Mouse (Mus musculus): ENCODE measurements around the gene Map7. TPM values are rescaled to one million over a fixed set of nuclear protein-coding genes. Genes with fewer than 3 reads are reported as not detected.

The Map7 gene
- polyA plus RNA-seq, 1 experiment from 2014 or later: 7.4 TPM

- Histone ChIP-seq H3K9ac (no peak overlapping the region), H3K27me3 (replicated peaks) (no peaks in the 10 kb centered on the region), H3K4me1 (replicated peaks) (peaks cover 16% of the 10 kb centered on the region), H3K4me2 (peak overlapping the region; percentile 58; the same call in 1 of the 2 replicates), H3K27ac (ENCODE audit: poor library complexity, severe bottlenecking) (no peak overlapping the region), H3K9me3 (replicated peaks) (no peaks in the 10 kb centered on the region), H3K4me3 (no peak overlapping the region), H3K36me3 (no peaks in the 10 kb centered on the region)
- ATAC-seq (ENCODE audit: insufficient number of reproducible peaks, low FRiP score): no peak
- 85% methylated on average over 12 of the region's 12 CpGs for WGBS
These were observed 22.9 kb downstream of the Map7 start for GRCm38 (mm10) chr10:20171209-20171608.

DNA sequence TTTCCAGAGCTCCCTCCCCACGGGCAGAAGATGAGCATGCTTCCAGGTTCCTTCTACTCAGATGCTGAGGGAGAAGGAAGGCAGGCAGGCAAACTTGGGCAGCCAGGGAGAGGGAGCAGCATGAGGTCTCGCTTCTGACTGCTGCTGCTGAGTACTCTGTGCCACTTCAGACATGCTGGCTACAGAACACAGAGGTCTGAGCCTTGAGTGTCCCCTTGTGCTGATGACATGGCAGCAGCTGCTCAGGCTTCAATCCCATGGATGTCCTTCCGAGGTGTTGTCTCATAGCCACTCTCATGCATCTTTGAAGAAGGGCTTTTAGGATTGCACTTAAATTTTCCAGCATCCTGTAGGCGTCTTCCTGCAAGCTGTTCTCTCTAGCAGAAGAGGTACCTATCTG lies 23.5 kb downstream of the Map7 start:
- H3K27ac ChIP-seq (ENCODE audit: poor library complexity, severe bottlenecking): no peak overlapping the region
- peaks cover 16% of the 10 kb centered on the region for H3K4me1 ChIP-seq (replicated peaks)
- no peak overlapping the region for H3K4me2 ChIP-seq
- ATAC-seq (ENCODE audit: insufficient number of reproducible peaks, low FRiP score): no peak
- H3K36me3 ChIP-seq: no peaks in the 10 kb centered on the region
- no peaks in the 10 kb centered on the region for H3K27me3 ChIP-seq (replicated peaks)
- H3K4me3 ChIP-seq: no peak overlapping the region
- WGBS: 47% methylated on average over 4 of the region's 4 CpGs
- no peak overlapping the region for H3K9ac ChIP-seq
- H3K9me3 ChIP-seq (replicated peaks): no peaks in the 10 kb centered on the region

GRCm38 (mm10) chr10:20173733-20174132 lies 25.5 kb downstream of the Map7 start:
- no peak overlapping the region for H3K9ac ChIP-seq
- 75% methylated on average over 4 of the region's 4 CpGs for WGBS

DNA sequence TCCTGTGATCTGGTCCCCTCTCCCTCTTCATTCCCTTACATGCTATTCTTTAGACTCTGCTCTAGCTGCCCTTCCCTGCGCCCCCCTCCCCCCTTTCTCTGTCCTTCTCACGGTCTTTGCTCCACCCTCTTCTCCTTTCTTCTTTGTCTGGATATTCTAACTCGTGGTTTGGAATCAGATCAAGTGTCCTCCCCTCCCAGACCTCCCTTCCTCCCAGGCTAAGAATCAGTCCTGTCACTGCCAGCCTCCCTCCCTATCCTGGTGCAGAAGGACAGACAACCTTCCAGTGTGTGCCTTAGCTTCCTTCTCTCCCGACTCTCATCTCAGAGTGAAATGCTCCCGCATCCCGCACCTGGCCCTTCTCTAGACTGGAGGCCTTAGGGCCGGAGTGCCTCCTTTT lies 27.8 kb downstream of the Map7 start:
- ATAC-seq (ENCODE audit: insufficient number of reproducible peaks, low FRiP score): no peak
- H3K9me3 ChIP-seq (replicated peaks): no peaks in the 10 kb centered on the region
- H3K4me3 ChIP-seq: no peak overlapping the region
- H3K4me2 ChIP-seq: no peak overlapping the region
- H3K4me1 ChIP-seq (replicated peaks): peaks cover 13% of the 10 kb centered on the region
- 67% methylated on average over 7 of the region's 7 CpGs for WGBS
- no peaks in the 10 kb centered on the region for H3K27me3 ChIP-seq (replicated peaks)
- H3K9ac ChIP-seq: no peak overlapping the region
- H3K27ac ChIP-seq (ENCODE audit: poor library complexity, severe bottlenecking): no peak overlapping the region
- no peaks in the 10 kb centered on the region for H3K36me3 ChIP-seq

More at GRCm38 (mm10) chr10:20173733-20174132, 25.5 kb downstream of the Map7 start:
- no peak for ATAC-seq (ENCODE audit: insufficient number of reproducible peaks, low FRiP score)
- Histone ChIP-seq H3K4me3 (no peak overlapping the region), H3K4me2 (no peak overlapping the region), H3K4me1 (replicated peaks) (peaks cover 17% of the 10 kb centered on the region), H3K27me3 (replicated peaks) (no peaks in the 10 kb centered on the region), H3K27ac (ENCODE audit: poor library complexity, severe bottlenecking) (no peak overlapping the region), H3K36me3 (no peaks in the 10 kb centered on the region), H3K9me3 (replicated peaks) (no peaks in the 10 kb centered on the region)

DNA sequence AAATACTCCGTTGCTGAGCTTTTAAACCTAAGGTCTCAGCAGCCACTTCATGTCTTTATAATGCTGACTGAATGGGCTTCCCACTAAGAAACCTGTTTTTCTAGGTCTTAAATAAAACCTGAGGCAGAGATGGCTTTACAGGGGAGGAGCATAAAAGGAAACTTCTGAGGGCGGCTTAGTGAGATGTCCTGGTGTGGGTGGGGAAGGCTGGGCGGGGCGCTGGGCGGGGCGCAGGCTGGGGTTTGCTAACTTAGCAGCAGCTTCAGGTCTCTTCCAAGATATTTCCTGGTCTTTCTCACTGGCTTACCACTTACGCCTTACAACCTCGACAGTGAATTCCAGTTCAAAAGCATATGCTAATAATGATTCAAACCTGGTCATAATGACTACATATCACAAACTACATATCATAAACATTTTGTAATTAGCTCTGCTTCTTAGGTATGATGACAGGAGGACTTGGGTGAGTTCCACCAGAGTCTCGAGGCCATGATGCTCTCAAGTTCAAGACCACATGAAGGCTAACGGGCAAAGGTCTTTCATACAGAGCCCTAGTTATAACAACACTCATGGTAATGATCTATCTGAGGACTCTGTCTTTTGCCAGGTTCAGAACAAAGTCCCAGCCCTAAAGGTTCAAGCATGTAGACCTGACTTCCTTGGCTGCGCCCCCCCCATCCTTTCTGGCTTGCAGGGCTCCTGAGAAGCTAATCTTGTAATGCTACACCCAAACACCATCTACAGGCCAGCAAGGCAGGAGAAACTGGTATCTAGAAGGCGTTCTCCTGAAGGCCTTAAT lies 30.7 kb downstream of the Map7 start:
- no peak overlapping the region for H3K27ac ChIP-seq (ENCODE audit: poor library complexity, severe bottlenecking)
- peaks cover 25% of the 10 kb centered on the region for H3K4me1 ChIP-seq (replicated peaks)
- no peak for ATAC-seq (ENCODE audit: insufficient number of reproducible peaks, low FRiP score)
- WGBS: 37% methylated on average over 12 of the region's 12 CpGs
- no peaks in the 10 kb centered on the region for H3K27me3 ChIP-seq (replicated peaks)
- H3K9me3 ChIP-seq (replicated peaks): no peaks in the 10 kb centered on the region
- no peak overlapping the region for H3K4me2 ChIP-seq
- no peak overlapping the region for H3K9ac ChIP-seq
- no peaks in the 10 kb centered on the region for H3K36me3 ChIP-seq
- H3K4me3 ChIP-seq: no peak overlapping the region

GRCm38 (mm10) chr10:20181198-20181597 lies 32.9 kb downstream of the Map7 start:
- Histone ChIP-seq H3K4me1 (replicated peaks) (peaks cover 31% of the 10 kb centered on the region), H3K4me3 (no peak overlapping the region), H3K9me3 (replicated peaks) (no peaks in the 10 kb centered on the region), H3K36me3 (no peaks in the 10 kb centered on the region), H3K27ac (ENCODE audit: poor library complexity, severe bottlenecking) (no peak overlapping the region), H3K4me2 (no peak overlapping the region), H3K27me3 (replicated peaks) (no peaks in the 10 kb centered on the region), H3K9ac (no peak overlapping the region)
- no peak for ATAC-seq (ENCODE audit: insufficient number of reproducible peaks, low FRiP score)
- WGBS: 20% methylated on average over 10 of the region's 10 CpGs

- no peaks in the 10 kb centered on the region for H3K36me3 ChIP-seq
- no peaks in the 10 kb centered on the region for H3K9me3 ChIP-seq (replicated peaks)
- WGBS: 35% methylated on average over 11 of the region's 11 CpGs
- peaks cover 31% of the 10 kb centered on the region for H3K4me1 ChIP-seq (replicated peaks)
- ATAC-seq (ENCODE audit: insufficient number of reproducible peaks, low FRiP score): no peak
- H3K9ac ChIP-seq: no peak overlapping the region
- H3K4me3 ChIP-seq: no peak overlapping the region
- no peak overlapping the region for H3K4me2 ChIP-seq
- H3K27me3 ChIP-seq (replicated peaks): no peaks in the 10 kb centered on the region
- H3K27ac ChIP-seq (ENCODE audit: poor library complexity, severe bottlenecking): no peak overlapping the region
These were observed 33.6 kb downstream of the Map7 start for GRCm38 (mm10) chr10:20181680-20182399.

DNA sequence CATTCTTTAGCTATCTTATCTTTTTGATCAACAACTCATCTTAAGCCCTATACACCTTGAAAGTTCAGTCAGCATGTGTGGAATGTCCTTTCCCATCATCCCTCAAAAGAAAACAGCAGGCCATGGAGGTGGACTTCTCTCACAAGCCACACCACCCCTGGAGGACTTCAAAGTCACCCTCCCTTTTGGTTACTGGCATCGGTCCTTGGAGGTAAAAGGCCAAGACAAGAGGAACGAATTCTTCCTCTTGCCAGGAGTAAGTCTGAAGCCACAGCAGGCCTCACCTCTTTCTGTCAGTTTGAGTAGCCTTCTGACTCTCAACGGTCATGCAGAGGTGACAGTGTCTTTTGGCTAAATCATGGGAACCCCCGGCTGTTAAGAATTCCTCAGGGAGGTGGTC lies 36.1 kb downstream of the Map7 start:
- 63% methylated on average over 4 of the region's 4 CpGs for WGBS
- H3K27me3 ChIP-seq (replicated peaks): no peaks in the 10 kb centered on the region

GRCm38 (mm10) chr10:20185264-20185663 lies 37.0 kb downstream of the Map7 start:
- H3K36me3 ChIP-seq: no peaks in the 10 kb centered on the region
- no peak overlapping the region for H3K4me3 ChIP-seq
- no peaks in the 10 kb centered on the region for H3K27me3 ChIP-seq (replicated peaks)
- peaks cover 23% of the 10 kb centered on the region for H3K4me1 ChIP-seq (replicated peaks)
- H3K9me3 ChIP-seq (replicated peaks): no peaks in the 10 kb centered on the region
- 78% methylated on average over 4 of the region's 4 CpGs for WGBS
- no peak overlapping the region for H3K4me2 ChIP-seq
- H3K9ac ChIP-seq: no peak overlapping the region
- no peak for ATAC-seq (ENCODE audit: insufficient number of reproducible peaks, low FRiP score)
- H3K27ac ChIP-seq (ENCODE audit: poor library complexity, severe bottlenecking): no peak overlapping the region

More for the DNA sequence above, 36.1 kb downstream of the Map7 start:
- ATAC-seq (ENCODE audit: insufficient number of reproducible peaks, low FRiP score): no peak
- H3K4me1 ChIP-seq (replicated peaks): peaks cover 24% of the 10 kb centered on the region
- no peak overlapping the region for H3K9ac ChIP-seq
- H3K4me3 ChIP-seq: no peak overlapping the region
- H3K36me3 ChIP-seq: no peaks in the 10 kb centered on the region
- no peak overlapping the region for H3K4me2 ChIP-seq
- H3K9me3 ChIP-seq (replicated peaks): no peaks in the 10 kb centered on the region
- no peak overlapping the region for H3K27ac ChIP-seq (ENCODE audit: poor library complexity, severe bottlenecking)

DNA sequence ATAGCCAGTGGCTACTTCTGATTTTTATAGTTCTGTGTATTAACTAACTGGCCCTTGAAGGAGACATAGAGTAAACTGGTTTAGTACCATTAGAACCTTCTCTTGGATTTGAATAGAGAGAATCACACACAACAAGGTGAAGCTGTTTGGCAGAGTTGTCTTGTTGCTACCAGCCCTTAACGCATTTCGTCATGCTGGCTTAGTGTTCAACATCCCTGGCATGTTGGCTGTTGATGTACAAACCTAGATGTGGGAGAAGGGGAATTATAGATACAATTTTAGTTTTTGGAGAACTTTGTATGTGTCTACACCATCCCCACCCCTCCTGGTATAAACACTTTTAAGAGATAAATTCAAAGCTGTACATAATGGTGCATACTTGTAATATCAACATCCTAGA lies 37.5 kb downstream of the Map7 start:
- H3K9ac ChIP-seq: no peak overlapping the region
- no peaks in the 10 kb centered on the region for H3K9me3 ChIP-seq (replicated peaks)
- H3K4me3 ChIP-seq: no peak overlapping the region
- H3K27ac ChIP-seq (ENCODE audit: poor library complexity, severe bottlenecking): no peak overlapping the region
- 92% methylated on average over 2 of the region's 2 CpGs for WGBS
- peaks cover 21% of the 10 kb centered on the region for H3K4me1 ChIP-seq (replicated peaks)
- H3K27me3 ChIP-seq (replicated peaks): no peaks in the 10 kb centered on the region
- no peak overlapping the region for H3K4me2 ChIP-seq
- ATAC-seq (ENCODE audit: insufficient number of reproducible peaks, low FRiP score): no peak
- no peaks in the 10 kb centered on the region for H3K36me3 ChIP-seq

GRCm38 (mm10) chr10:20186800-20187273 lies 38.6 kb downstream of the Map7 start:
- peaks cover 11% of the 10 kb centered on the region for H3K4me1 ChIP-seq (replicated peaks)
- no peak overlapping the region for H3K9ac ChIP-seq
- ATAC-seq (ENCODE audit: insufficient number of reproducible peaks, low FRiP score): no peak
- no peaks in the 10 kb centered on the region for H3K27me3 ChIP-seq (replicated peaks)
- H3K4me3 ChIP-seq: no peak overlapping the region
- H3K36me3 ChIP-seq: no peaks in the 10 kb centered on the region
- no peak overlapping the region for H3K4me2 ChIP-seq
- WGBS: 76% methylated on average over 5 of the region's 5 CpGs
- no peaks in the 10 kb centered on the region for H3K9me3 ChIP-seq (replicated peaks)
- no peak overlapping the region for H3K27ac ChIP-seq (ENCODE audit: poor library complexity, severe bottlenecking)

Measured in heart, embryonic 12.5 days (tissue).